Mouse (Mus musculus): ENCODE measurements at regions not wholly inside any gene's neighbourhood (a gene's known extent, or its start where the extent isn't known, plus 50 kb on each side); places are given as distances from the start of the nearest gene placed in this dataset.

DNA sequence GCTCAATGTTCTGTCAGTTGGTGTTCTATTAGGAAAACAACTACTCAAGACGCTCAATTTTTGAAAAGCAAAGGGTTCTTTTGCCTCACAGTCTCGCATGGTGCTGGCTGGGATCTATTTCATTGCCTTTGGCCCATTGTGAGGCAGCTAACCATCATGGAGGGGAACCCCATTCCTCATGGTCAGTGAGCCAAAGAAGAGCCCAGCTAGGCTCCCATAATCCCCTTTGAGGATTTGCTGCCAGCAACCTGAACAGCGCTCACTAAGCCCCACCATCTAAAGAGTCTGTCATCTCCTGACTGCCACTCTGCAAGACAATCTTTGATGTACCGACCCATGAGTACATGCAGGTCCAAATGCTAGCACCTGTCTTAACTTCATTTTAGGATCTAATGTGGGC, 53.1 kb upstream of the Galnt7 start:
- no peak for DNase-seq (ENCODE audit: low spot score)

- DNase-seq (ENCODE audit: low spot score), result no peak
Observed at GRCm38 (mm10) chr8:57704161-57704560, 51.3 kb upstream of the Galnt7 start.

- peak; percentile 15 for DNase-seq (ENCODE audit: low spot score)
Observed at GRCm38 (mm10) chr8:57702407-57703113, 49.7 kb upstream of the Galnt7 start.
